Mouse (Mus musculus) spleen, adult 10 weeks (tissue): ENCODE measurements around the gene Piwil4. TPM values are rescaled to one million over a fixed set of nuclear protein-coding genes. Genes with fewer than 3 reads are reported as not detected.

ENCODE experiments used
- polyA plus RNA-seq: library from polyadenylated mRNA; stranded (reverse); fragments of 350-450 nt; fragmentation: Illumina TruSeq; extraction: RNeasy Lipid Tissue Mini Kit (QIAGEN cat#74804); gene quantifications from one replicate; pipeline ENCODE4 v1.2.3, GENCODE M21; 2015; ENCODE audit warnings: low replicate concordance; ENCODE audit not compliant: insufficient read depth

Gene Piwil4
- polyA plus RNA-seq = 0.66 TPM

GRCm38 (mm10) chr9:14740151-14740924, at the start of gene Piwil4:
Gene Piwil4, minus strand, starts transcription at chr9:14740733.

GRCm38 (mm10) chr9:14784039-14785002, 43.8 kb upstream of the Piwil4 start, which contains the start of the genes Mre11a and Ankrd49:
Gene Mre11a, plus strand, starts transcription at chr9:14784654.
Gene Ankrd49, minus strand, starts transcription at chr9:14784856.

GRCm38 (mm10) chr9:14770803-14771471, 30.4 kb upstream of the Piwil4 start, which contains the start of gene 1700012B09Rik:
Gene 1700012B09Rik, minus strand, starts transcription at chr9:14771030.

GRCm38 (mm10) chr9:14752001-14752522, 11.5 kb upstream of the Piwil4 start, which contains the start of gene Fut4:
Gene Fut4, minus strand, starts transcription at chr9:14752393.

Other genes with a start within 250 kb of the Piwil4 start
- gene Kdm4d, start 240.3 kb downstream of the Piwil4 start, polyA plus RNA-seq = 0.25 TPM
- 217 TPM for gene Cwc15, start 240.1 kb downstream of the Piwil4 start, polyA plus RNA-seq
- 9.1 TPM for gene Amotl1, start 95.7 kb downstream of the Piwil4 start, polyA plus RNA-seq
- 11.0 TPM for gene Fut4, start 11.7 kb upstream of the Piwil4 start, polyA plus RNA-seq
- not detected for gene 1700012B09Rik, start 30.3 kb upstream of the Piwil4 start, polyA plus RNA-seq
- gene Mre11a, start 43.9 kb upstream of the Piwil4 start, polyA plus RNA-seq = 34.6 TPM
- 37.5 TPM for gene Ankrd49, start 44.1 kb upstream of the Piwil4 start, polyA plus RNA-seq
- gene Gpr83, start 119.5 kb upstream of the Piwil4 start, polyA plus RNA-seq = 2.3 TPM
- gene Izumo1r, start 163.2 kb upstream of the Piwil4 start, polyA plus RNA-seq = 9.8 TPM